Mouse (Mus musculus) ES-E14 (cell line): ENCODE data around the gene Serping1. TPM values are rescaled to one million over a fixed set of nuclear protein-coding genes. Genes with fewer than 3 reads are reported as not detected.

Experiments
- DNase-seq: peaks from one replicate; pipeline ENCODE4 v3.0.0-alpha.2; 2013; ENCODE audit warnings: low read depth, low spot score
- H3K27ac ChIP-seq: 2 replicates; pipeline ENCODE4 v1.5.1; 2012; ENCODE audit warnings: low read depth, mild to moderate bottlenecking, low read length, moderate library complexity, mixed read lengths; ENCODE audit not compliant: poor library complexity, insufficient read depth, severe bottlenecking
- H3K36me3 ChIP-seq: 2 replicates; pipeline ENCODE4 v1.6.1; 2012; ENCODE audit warnings: mild to moderate bottlenecking, low read length, moderate library complexity, mixed read lengths; ENCODE audit not compliant: control insufficient read depth, poor library complexity, insufficient read depth, severe bottlenecking
- H3K4me1 ChIP-seq, 2 experiments: fragments of 150-350 bp in 1 of 2; sonication (generic) in 1 of 2; 2 replicates each; pipeline ENCODE4 v1.6.1; 2012; ENCODE audit warnings: low read length in 2 of 2, mild to moderate bottlenecking in 1 of 2, mixed read lengths in 1 of 2; ENCODE audit not compliant: control insufficient read depth in 2 of 2, insufficient read depth in 2 of 2, poor library complexity in 1 of 2
- H3K4me3 ChIP-seq, 2 experiments: fragments of 150-350 bp in 1 of 2; sonication (generic) in 1 of 2; 2 replicates each; pipeline ENCODE4 v1.5.1; 2012; ENCODE audit warnings: low read length in 2 of 2, low read depth in 1 of 2, mild to moderate bottlenecking in 1 of 2, mixed read lengths in 1 of 2; ENCODE audit not compliant: insufficient read depth in 1 of 2, poor library complexity in 1 of 2, severe bottlenecking in 1 of 2
- H3K9ac ChIP-seq: 2 replicates; pipeline ENCODE4 v1.6.1; 2012; ENCODE audit warnings: low read depth, mild to moderate bottlenecking, low read length, mixed read lengths; ENCODE audit not compliant: poor library complexity, insufficient read depth, severe bottlenecking
- H3K9me3 ChIP-seq: fragments of 150-350 bp; sonication (generic); 2 replicates; pipeline ENCODE4 v1.6.1; 2012; ENCODE audit warnings: low read depth, mild to moderate bottlenecking, low read length; ENCODE audit not compliant: control insufficient read depth, insufficient read depth
- CHD2 ChIP-seq: IDR thresholded peaks from 2 replicates; pipeline ENCODE4 v1.6.1; 2014; ENCODE audit warnings: mild to moderate bottlenecking, low read depth, low read length, inconsistent platforms
- HCFC1 ChIP-seq: IDR thresholded peaks from 2 replicates; pipeline ENCODE4 v1.6.1; 2012; ENCODE audit warnings: low read length, inconsistent platforms, borderline replicate concordance; ENCODE audit not compliant: insufficient read depth
- MAFK ChIP-seq: IDR thresholded peaks from 2 replicates; pipeline ENCODE4 v1.6.1; 2014; ENCODE audit warnings: mild to moderate bottlenecking, low read depth, low read length, inconsistent platforms; ENCODE audit not compliant: insufficient read depth
- ZC3H11A ChIP-seq: IDR thresholded peaks from 2 replicates; pipeline ENCODE4 v1.6.1; 2012; ENCODE audit warnings: low read depth, mild to moderate bottlenecking, inconsistent platforms, low read length, borderline replicate concordance
- ZNF384 ChIP-seq: IDR thresholded peaks from 2 replicates; pipeline ENCODE4 v1.6.1; 2012; ENCODE audit warnings: low read depth, low read length, inconsistent platforms
- in situ Hi-C, 2 experiments: fragments of 600-800 bp; cut with MboI; formaldehyde crosslinking; loops; one replicate each; pipeline ENCODE4 v1.15.1; 2025; ENCODE audit warnings: low sequenced_read_pairs in 2 of 2, inconsistent platforms in 1 of 2; ENCODE audit not compliant: unreplicated experiment in 2 of 2
- total RNA-seq: library from RNA; depleted of rRNA; stranded (reverse); fragments of 300-350 nt; gene quantifications from 2 replicates; pipeline ENCODE4 v1.2.3, GENCODE M21; 2012

Serping1 gene
- total RNA-seq, 1 experiment = 6.3 TPM

- TF ChIP-seq ZNF384 = 0 out of 2 replicates have a peak, but pooled peaks have one; percentile 27
- TF ChIP-seq HCFC1 = peak; percentile 51; the same call in 1 of the 2 replicates
- TF ChIP-seq ZC3H11A = no peak
- peak; percentile 44; the same call in 1 of the 2 replicates for TF ChIP-seq CHD2
- no peak for TF ChIP-seq MAFK
- DNase-seq = peak; percentile 79
- no peaks in the 10 kb centered on the region for H3K9me3 ChIP-seq
- in situ Hi-C loops = no loop called here
- peak overlapping the region; percentile 89 for H3K9ac ChIP-seq
- peaks cover 13% of the 10 kb centered on the region for H3K36me3 ChIP-seq
- peak overlapping the region; percentile 95 for H3K27ac ChIP-seq
- H3K4me3 ChIP-seq = peak overlapping the region; percentile 85 to 99
- peaks cover 3 to 5% of the 10 kb centered on the region in 2 experiments; a peak in 2 of 4 replicates for H3K4me1 ChIP-seq
Measured at GRCm38 (mm10) chr2:84744126-84744525, 31.1 kb downstream of the Serping1 start.

GRCm38 (mm10) chr2:84743561-84743960, 31.7 kb downstream of the Serping1 start, which contains the start of gene Gm19426:
Gene Gm19426, minus strand, starts transcription at chr2:84743655.
- peaks cover 13% of the 10 kb centered on the region for H3K36me3 ChIP-seq
- TF ChIP-seq HCFC1 = 0 out of 2 replicates have a peak, but pooled peaks have one; percentile 20
- TF ChIP-seq ZC3H11A = no peak
- no peak for TF ChIP-seq ZNF384
- TF ChIP-seq CHD2 = peak; percentile 65; the same call in 1 of the 2 replicates
- DNase-seq = peak; percentile 92
- in situ Hi-C loops = no loop called here
- H3K4me1 ChIP-seq = peaks cover 3 to 8% of the 10 kb centered on the region in 2 experiments; a peak in 2 of 4 replicates
- peak within 1 kb of the TSS; percentile 85 to 99 for H3K4me3 ChIP-seq
- H3K9me3 ChIP-seq = no peaks in the 10 kb centered on the region
- H3K9ac ChIP-seq = peak within 1 kb of the TSS; percentile 99
- peak within 1 kb of the TSS; percentile 99 for H3K27ac ChIP-seq

GRCm38 (mm10) chr2:84742451-84743283, 32.6 kb downstream of the Serping1 start:
- Histone ChIP-seq H3K9me3 (no peaks in the 10 kb centered on the region), H3K4me3 (peak overlapping the region; percentile 85 to 99), H3K36me3 (peaks cover 13% of the 10 kb centered on the region), H3K4me1 (peaks cover 5 to 8% of the 10 kb centered on the region in 2 experiments; a peak in 3 of 4 replicates), H3K9ac (peak overlapping the region; percentile 99), H3K27ac (peak overlapping the region; percentile 99)
- in situ Hi-C loops = no loop called here
- peak; percentile 95 for DNase-seq
- TF ChIP-seq MAFK (no peak), ZC3H11A (no peak), ZNF384 (no peak), CHD2 (peak; percentile 44; the same call in 1 of the 2 replicates), HCFC1 (peak; percentile 72)

GRCm38 (mm10) chr2:84741841-84742450, 33.3 kb downstream of the Serping1 start:
- TF ChIP-seq HCFC1 (no peak), MAFK (no peak), CHD2 (no peak), ZNF384 (no peak), ZC3H11A (no peak)
- in situ Hi-C loops = no loop called here
- peak overlapping the region; percentile 99 for H3K27ac ChIP-seq
- no peaks in the 10 kb centered on the region for H3K9me3 ChIP-seq
- H3K9ac ChIP-seq = peak overlapping the region; percentile 99
- H3K4me1 ChIP-seq = peaks cover 8 to 12% of the 10 kb centered on the region in 2 experiments; a peak in 3 of 4 replicates
- no peak for DNase-seq
- peak overlapping the region; percentile 85 to 99 for H3K4me3 ChIP-seq
- peaks cover 13% of the 10 kb centered on the region for H3K36me3 ChIP-seq
